Mouse (Mus musculus) spleen, postnatal 10 days (tissue): ENCODE measurements around the gene Cwh43.

Experiments used
- DNase-seq, 2 experiments: peaks; one replicate each; pipeline ENCODE4 v3.0.0; 2021 to 2022; ENCODE audit warnings: low spot score in 2 of 2

Cwh43 gene

GRCm38 (mm10) chr5:73405981-73406722 lies at the start of gene Cwh43:
Cwh43 (plus strand) TSS chr5:73406075.
- no peak for DNase-seq

- no peak for DNase-seq
These were observed 46.6 kb upstream of the Cwh43 start for GRCm38 (mm10) chr5:73359134-73359751.

- no peak for DNase-seq
These were observed 46.1 kb upstream of the Cwh43 start for GRCm38 (mm10) chr5:73359752-73360141.

- DNase-seq: no peak
These were observed 45.6 kb upstream of the Cwh43 start for GRCm38 (mm10) chr5:73360240-73360639.

GRCm38 (mm10) chr5:73362338-73362737 lies 43.5 kb upstream of the Cwh43 start:
- no peak for DNase-seq

GRCm38 (mm10) chr5:73362791-73363190 lies 43.1 kb upstream of the Cwh43 start:
- DNase-seq: no peak

- DNase-seq: peak in 1 of 2 experiments; percentile 34
These were observed 41.6 kb upstream of the Cwh43 start for GRCm38 (mm10) chr5:73364107-73364864.

- no peak for DNase-seq
These were observed 38.0 kb upstream of the Cwh43 start for GRCm38 (mm10) chr5:73367906-73368305.

- DNase-seq: no peak
These were observed 36.9 kb upstream of the Cwh43 start for GRCm38 (mm10) chr5:73368845-73369447.

- no peak for DNase-seq
These were observed 36.1 kb upstream of the Cwh43 start for GRCm38 (mm10) chr5:73369731-73370130.

GRCm38 (mm10) chr5:73372601-73373000 lies 33.3 kb upstream of the Cwh43 start:
- DNase-seq: no peak

GRCm38 (mm10) chr5:73373184-73373583 lies 32.7 kb upstream of the Cwh43 start:
- DNase-seq: no peak

GRCm38 (mm10) chr5:73376041-73376440 lies 29.8 kb upstream of the Cwh43 start:
- DNase-seq: no peak

GRCm38 (mm10) chr5:73376491-73376890 lies 29.4 kb upstream of the Cwh43 start:
- DNase-seq: no peak

GRCm38 (mm10) chr5:73379908-73380307 lies 26.0 kb upstream of the Cwh43 start:
- peak; percentile 88 to 93 for DNase-seq

GRCm38 (mm10) chr5:73380829-73381228 lies 25.0 kb upstream of the Cwh43 start:
- DNase-seq: no peak

- no peak for DNase-seq
These were observed 24.4 kb upstream of the Cwh43 start for GRCm38 (mm10) chr5:73381510-73381909.

- no peak for DNase-seq
These were observed 23.8 kb upstream of the Cwh43 start for GRCm38 (mm10) chr5:73381976-73382540.

GRCm38 (mm10) chr5:73382737-73383646 lies 22.9 kb upstream of the Cwh43 start:
- peak; percentile 57 to 80 for DNase-seq

GRCm38 (mm10) chr5:73383647-73383970 lies 22.3 kb upstream of the Cwh43 start:
- DNase-seq: no peak

- DNase-seq: no peak
These were observed 12.8 kb upstream of the Cwh43 start for GRCm38 (mm10) chr5:73393041-73393440.
